Mouse (Mus musculus) cortical plate, adult 2 months (tissue): Measurements from ENCODE around the gene Gm34302.

ENCODE experiments used
- CTCF ChIP-seq: fragments of 200-500 bp; IDR thresholded peaks from 2 replicates; pipeline ENCODE4 v1.5.1; 2011; ENCODE audit warnings: mild to moderate bottlenecking, control low read depth, low read length; ENCODE audit not compliant: insufficient read depth; ENCODE audit errors: extremely low read depth
- POLR2A ChIP-seq: fragments of 200-500 bp; IDR thresholded peaks from 2 replicates; pipeline ENCODE4 v1.6.1; 2011; ENCODE audit warnings: mild to moderate bottlenecking, low read length, control low read depth; ENCODE audit not compliant: insufficient read depth; ENCODE audit errors: extremely low read depth

DNA sequence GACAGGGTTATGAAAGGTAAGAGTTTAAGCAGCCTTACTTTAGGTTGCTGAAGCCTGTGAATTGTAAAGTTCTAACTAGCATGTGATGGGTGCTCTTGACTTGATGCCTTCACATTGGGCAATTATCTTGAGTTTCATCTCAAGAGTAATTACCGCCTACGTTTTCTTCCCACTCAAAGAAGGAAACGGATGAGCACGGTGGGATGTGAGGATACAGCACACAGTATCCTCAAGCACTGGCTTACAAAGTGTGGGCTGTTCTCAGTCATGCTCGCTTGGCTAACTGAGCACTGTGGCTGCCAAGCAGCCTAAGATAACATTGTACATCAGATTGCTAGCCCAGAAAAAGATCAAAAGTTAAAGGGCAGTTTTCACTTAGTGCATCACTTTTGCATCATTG is 20.8 kb upstream of the Gm34302 start:
- no peak for TF ChIP-seq POLR2A
- TF ChIP-seq CTCF: no peak
